Mouse (Mus musculus) cerebellum, adult 9-11 months (tissue): Measurements from ENCODE around the gene Stpg1.

Source experiments
- DNase-seq: peaks from one replicate; pipeline ENCODE4 v3.0.0; 2022

The Stpg1 gene

DNA sequence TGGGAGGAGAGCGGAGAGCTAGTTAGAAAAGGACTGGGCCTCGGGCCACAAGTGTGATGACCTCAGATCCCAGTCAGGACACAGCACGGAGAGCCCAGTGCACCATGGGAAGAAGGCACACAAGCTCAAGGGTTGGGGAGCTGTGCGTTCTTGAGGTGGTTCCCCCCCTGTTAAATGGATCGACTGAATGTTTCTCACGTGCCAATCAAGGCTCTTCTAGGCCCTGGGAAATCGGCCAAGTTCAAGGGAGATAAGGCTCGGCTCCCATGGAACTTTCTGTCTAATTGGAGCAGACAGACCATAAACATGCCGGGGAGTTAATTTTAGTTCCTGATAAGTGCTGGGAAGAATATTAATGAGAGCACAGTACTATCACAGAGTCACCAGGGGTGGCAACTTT is 70.8 kb downstream of the Stpg1 start:
- no peak for DNase-seq

- no peak for DNase-seq
These were observed 72.5 kb downstream of the Stpg1 start for GRCm38 (mm10) chr4:135567042-135567441.

DNA sequence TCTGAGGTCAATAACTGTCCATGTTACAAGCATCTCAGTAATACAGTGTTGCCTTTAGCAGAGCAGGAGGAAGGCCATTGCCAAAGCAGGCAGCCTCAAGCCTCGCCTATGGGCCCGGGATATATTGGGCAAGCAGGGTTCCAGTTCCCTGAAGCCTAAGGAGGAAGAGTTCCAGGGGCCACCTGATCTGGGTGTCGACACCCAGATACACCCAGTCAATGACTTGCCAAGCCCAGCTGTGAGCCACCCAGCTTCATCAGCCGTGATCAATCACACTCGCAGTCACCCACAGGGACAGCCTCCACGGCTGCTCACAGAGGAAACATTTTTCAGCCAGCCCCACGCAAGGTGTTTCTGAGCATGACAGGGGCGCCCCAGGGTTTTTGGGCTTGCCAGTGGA is 72.9 kb downstream of the Stpg1 start:
- no peak for DNase-seq

- no peak for DNase-seq
These were observed 74.6 kb downstream of the Stpg1 start for GRCm38 (mm10) chr4:135569201-135569600.

DNA sequence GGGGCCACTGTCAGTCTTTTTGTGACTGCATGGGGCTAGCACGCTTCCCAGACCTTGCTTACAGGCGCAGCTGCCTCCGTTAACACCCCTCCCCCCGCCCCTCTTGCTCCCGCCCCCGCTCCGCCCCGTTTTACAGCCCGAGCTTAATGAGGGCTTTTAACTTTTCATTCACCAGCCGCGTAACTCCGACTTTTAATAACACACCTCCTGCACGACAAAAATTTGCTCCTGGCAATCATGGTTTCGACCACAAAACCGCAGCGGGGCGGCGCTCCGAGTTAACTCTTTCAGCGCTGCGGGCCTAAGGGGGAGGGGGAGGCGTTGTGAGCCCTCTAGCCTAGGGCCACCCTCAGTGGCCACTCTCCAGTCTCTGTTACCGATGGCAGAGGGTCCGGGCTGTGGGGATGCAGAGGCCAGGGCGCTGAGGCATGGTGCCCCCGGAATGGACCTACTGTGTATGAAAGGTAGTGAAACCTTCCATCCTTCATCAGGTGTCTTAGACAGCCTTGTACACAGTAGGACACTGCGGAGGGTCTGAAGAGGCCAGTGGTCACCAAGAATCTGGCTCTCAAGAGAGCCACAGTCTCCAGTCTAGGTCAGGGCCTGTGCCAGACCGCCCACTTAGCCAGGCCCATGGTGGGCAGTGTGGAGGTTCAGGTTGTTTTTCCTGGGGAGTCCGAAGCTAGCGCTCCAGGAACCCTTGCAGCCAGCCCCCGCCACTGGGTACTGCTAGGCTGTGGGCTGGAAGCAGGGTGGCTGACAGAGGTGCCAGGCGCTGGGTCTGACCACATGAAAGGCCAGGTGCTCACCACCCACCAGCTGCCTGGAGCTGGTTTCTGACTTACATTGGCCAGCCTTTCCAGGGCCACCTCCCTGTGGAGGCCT is 75.8 kb downstream of the Stpg1 start:
- DNase-seq = no peak

- no peak for DNase-seq
These were observed 76.5 kb downstream of the Stpg1 start for GRCm38 (mm10) chr4:135571037-135571550.

DNA sequence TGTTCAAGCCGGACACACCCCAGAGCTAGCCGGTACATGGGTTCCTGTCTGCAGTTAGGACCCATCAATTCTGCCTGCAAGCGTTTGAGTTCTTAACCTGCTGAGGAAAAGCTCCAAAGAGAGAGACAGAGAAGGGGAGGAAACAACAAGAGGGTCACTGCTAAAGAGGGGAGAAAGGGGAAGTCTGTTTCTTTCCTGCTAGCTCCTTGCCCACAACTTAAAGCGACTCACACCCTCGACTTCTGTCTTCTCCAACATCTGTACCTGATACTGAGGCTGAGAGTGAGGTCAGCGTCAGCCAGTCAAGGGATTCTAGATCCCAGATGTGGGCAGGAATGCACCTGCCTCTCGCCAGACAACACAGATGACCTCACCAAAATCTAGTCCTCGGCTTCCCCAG is 77.7 kb downstream of the Stpg1 start:
- no peak for DNase-seq

- no peak for DNase-seq
These were observed 78.7 kb downstream of the Stpg1 start, which contains the start of gene Grhl3 for GRCm38 (mm10) chr4:135573251-135573808. Gene Grhl3 (minus strand): TSS chr4:135573630.

DNA sequence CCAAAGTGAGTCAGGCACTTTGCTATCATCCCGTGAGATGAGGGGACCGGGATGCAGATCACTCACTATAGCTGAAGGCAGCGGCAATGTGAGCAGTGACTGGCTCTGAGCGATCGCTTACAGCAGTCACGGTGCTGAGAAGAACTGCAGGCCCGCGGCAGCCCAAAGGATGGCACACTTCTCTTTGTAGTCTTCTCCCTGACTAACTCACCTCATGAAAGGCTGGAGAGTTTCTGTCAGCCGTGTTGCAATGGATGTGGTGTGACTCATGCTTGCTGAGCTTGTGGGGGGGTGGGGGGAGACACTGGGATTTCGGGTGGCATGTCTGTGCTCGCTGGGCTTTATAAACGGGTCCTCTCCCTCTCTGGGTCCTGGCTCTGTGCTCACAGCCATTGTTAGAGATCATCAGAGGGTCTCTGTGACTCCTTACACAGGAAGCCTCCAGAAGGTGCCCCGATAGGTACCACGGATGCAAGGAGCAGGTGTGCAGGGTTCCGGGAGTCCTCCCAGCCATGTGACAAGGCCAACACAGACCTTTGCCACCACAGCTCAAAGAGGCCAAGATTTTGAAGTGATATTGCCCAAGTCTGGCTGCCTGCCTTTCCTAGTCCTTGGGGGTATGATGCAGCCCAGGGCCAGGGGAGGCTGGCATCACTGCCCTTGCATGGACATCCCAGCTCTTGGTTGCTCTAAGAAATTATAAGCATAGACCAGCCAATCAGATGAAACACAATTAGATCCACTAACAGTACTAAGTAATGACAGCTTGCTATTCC is 81.0 kb downstream of the Stpg1 start:
- no peak for DNase-seq

GRCm38 (mm10) chr4:135578490-135578889 is 83.9 kb downstream of the Stpg1 start:
- DNase-seq = no peak

- DNase-seq = no peak
These were observed 85.1 kb downstream of the Stpg1 start for GRCm38 (mm10) chr4:135579695-135580094.

DNA sequence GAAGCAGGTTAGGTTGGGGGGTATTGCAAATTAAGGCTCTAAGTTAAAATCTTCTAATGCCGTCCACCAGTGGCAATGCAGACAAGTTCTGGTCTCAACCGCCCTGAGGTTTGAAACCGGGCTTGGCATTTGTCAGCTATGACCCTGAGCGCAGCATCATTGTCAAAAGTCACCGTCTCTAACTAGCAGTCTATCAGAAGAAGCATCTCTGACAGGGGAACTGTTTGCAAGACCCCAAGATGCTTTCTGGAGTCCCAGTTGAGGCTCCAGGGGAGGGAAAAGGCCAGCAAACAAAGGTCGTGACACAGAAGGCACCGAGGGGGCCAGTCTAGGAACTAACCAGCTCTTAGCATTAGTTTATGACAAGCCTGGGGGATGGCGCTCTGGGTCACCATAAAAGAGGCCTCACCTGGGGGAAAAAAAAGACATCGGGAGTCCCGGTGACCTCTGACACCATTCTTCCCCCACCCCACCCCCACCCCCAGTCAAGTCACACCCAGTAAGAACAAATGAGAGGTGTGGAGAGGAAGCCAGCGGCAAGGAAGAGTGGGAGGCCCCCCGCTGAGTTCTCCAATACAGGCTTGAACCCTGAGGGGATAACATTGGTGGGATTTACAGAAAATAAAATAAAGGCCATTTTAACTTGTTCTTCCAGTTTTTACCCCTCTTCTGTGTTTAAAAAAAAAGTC is 86.8 kb downstream of the Stpg1 start:
- DNase-seq = no peak

DNA sequence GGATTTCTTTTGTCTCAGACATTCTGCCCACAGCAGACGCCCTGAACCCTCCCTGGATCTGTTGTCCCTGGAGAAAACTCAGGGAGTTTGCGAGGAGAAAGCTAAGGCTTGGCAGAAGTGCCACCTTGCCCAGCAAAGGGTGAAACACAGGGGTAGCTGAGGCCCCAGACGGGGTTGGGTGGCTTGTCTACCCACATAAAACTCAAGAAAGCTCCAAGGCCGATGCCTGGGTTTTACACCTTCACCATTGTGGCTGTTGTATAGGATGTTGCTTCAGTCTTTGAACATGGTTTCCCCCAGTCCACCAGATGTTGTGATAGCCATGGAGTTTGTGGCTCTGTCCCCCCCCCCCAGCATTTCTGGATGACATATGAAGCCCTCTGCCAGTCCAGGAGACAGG is 90.2 kb downstream of the Stpg1 start:
- no peak for DNase-seq
